Mouse (Mus musculus): ENCODE measurements around the gene Rbm19. TPM values are rescaled to one million over a fixed set of nuclear protein-coding genes. Genes with fewer than 3 reads are reported as not detected.

Gene Rbm19
- polyA plus RNA-seq, 1 experiment from 2014 or later: 23.5 TPM

GRCm38 (mm10) chr5:120199865-120200264, 83.6 kb downstream of the Rbm19 start:
- Histone ChIP-seq H3K27ac (ENCODE audit: low read length) (no peak overlapping the region), H3K9ac (ENCODE audit: low read depth, low read length) (no peak overlapping the region), H3K4me2 (ENCODE audit: low read depth, low read length) (no peak overlapping the region), H3K4me1 (ENCODE audit: control insufficient read depth, insufficient read depth, low read length) (0 out of 2 replicates have a peak, but pooled peaks cover 4% of the 10 kb centered on the region), H3K36me3 (ENCODE audit: control insufficient read depth, insufficient read depth, low read length) (0 out of 2 replicates have a peak, but pooled peaks cover 8% of the 10 kb centered on the region), H3K9me3 (ENCODE audit: control insufficient read depth, low read length) (no peaks in the 10 kb centered on the region), H3K27me3 (replicated peaks; ENCODE audit: control insufficient read depth, insufficient read depth, low read length) (no peaks in the 10 kb centered on the region), H3K4me3 (ENCODE audit: low read length) (no peak overlapping the region)
- WGBS: 91% methylated on average over 7 of the region's 7 CpGs
- ATAC-seq: no peak

GRCm38 (mm10) chr5:120204316-120204715, 88.1 kb downstream of the Rbm19 start:
- no peak overlapping the region for H3K4me3 ChIP-seq (ENCODE audit: low read length)
- ATAC-seq: no peak
- WGBS: 69% methylated on average over 3 of the region's 3 CpGs

GRCm38 (mm10) chr5:120206313-120206943, 90.2 kb downstream of the Rbm19 start:
- no peak overlapping the region for H3K27ac ChIP-seq (ENCODE audit: low read length)
- H3K4me3 ChIP-seq (ENCODE audit: low read length): no peak overlapping the region
- H3K9me3 ChIP-seq (ENCODE audit: control insufficient read depth, low read length): no peaks in the 10 kb centered on the region
- peaks cover 5% of the 10 kb centered on the region; the same call in 1 of the 2 replicates for H3K27me3 ChIP-seq (replicated peaks; ENCODE audit: control insufficient read depth, insufficient read depth, low read length)
- H3K4me2 ChIP-seq (ENCODE audit: low read depth, low read length): no peak overlapping the region
- no peaks in the 10 kb centered on the region for H3K36me3 ChIP-seq (ENCODE audit: control insufficient read depth, insufficient read depth, low read length)
- 62% methylated on average over 12 of the region's 12 CpGs for WGBS
- H3K9ac ChIP-seq (ENCODE audit: low read depth, low read length): no peak overlapping the region
- no peak for ATAC-seq
- peaks cover 5% of the 10 kb centered on the region; the same call in 1 of the 2 replicates for H3K4me1 ChIP-seq (ENCODE audit: control insufficient read depth, insufficient read depth, low read length)

More at GRCm38 (mm10) chr5:120204316-120204715, 88.1 kb downstream of the Rbm19 start:
- Histone ChIP-seq H3K9ac (ENCODE audit: low read depth, low read length) (no peak overlapping the region), H3K36me3 (ENCODE audit: control insufficient read depth, insufficient read depth, low read length) (no peaks in the 10 kb centered on the region), H3K4me1 (ENCODE audit: control insufficient read depth, insufficient read depth, low read length) (no peaks in the 10 kb centered on the region), H3K27ac (ENCODE audit: low read length) (no peak overlapping the region), H3K9me3 (ENCODE audit: control insufficient read depth, low read length) (no peaks in the 10 kb centered on the region), H3K4me2 (ENCODE audit: low read depth, low read length) (no peak overlapping the region), H3K27me3 (replicated peaks; ENCODE audit: control insufficient read depth, insufficient read depth, low read length) (no peaks in the 10 kb centered on the region)

- Histone ChIP-seq H3K4me1 (ENCODE audit: control insufficient read depth, insufficient read depth, low read length) (peaks cover 5% of the 10 kb centered on the region; the same call in 1 of the 2 replicates), H3K4me3 (ENCODE audit: low read length) (no peak overlapping the region), H3K9ac (ENCODE audit: low read depth, low read length) (no peak overlapping the region), H3K36me3 (ENCODE audit: control insufficient read depth, insufficient read depth, low read length) (no peaks in the 10 kb centered on the region), H3K9me3 (ENCODE audit: control insufficient read depth, low read length) (no peaks in the 10 kb centered on the region), H3K4me2 (ENCODE audit: low read depth, low read length) (no peak overlapping the region), H3K27ac (ENCODE audit: low read length) (no peak overlapping the region), H3K27me3 (replicated peaks; ENCODE audit: control insufficient read depth, insufficient read depth, low read length) (peaks cover 5% of the 10 kb centered on the region; the same call in 1 of the 2 replicates)
- ATAC-seq: no peak
- 71% methylated on average over 4 of the region's 4 CpGs for WGBS
Observed at GRCm38 (mm10) chr5:120207492-120207891, 91.2 kb downstream of the Rbm19 start.

GRCm38 (mm10) chr5:120210668-120211067, 94.4 kb downstream of the Rbm19 start:
- Histone ChIP-seq H3K27me3 (replicated peaks; ENCODE audit: control insufficient read depth, insufficient read depth, low read length) (peaks cover 5% of the 10 kb centered on the region; the same call in 1 of the 2 replicates), H3K4me2 (ENCODE audit: low read depth, low read length) (no peak overlapping the region), H3K36me3 (ENCODE audit: control insufficient read depth, insufficient read depth, low read length) (no peaks in the 10 kb centered on the region), H3K4me3 (ENCODE audit: low read length) (no peak overlapping the region), H3K9ac (ENCODE audit: low read depth, low read length) (no peak overlapping the region), H3K9me3 (ENCODE audit: control insufficient read depth, low read length) (no peaks in the 10 kb centered on the region), H3K27ac (ENCODE audit: low read length) (no peak overlapping the region), H3K4me1 (ENCODE audit: control insufficient read depth, insufficient read depth, low read length) (peaks cover 5% of the 10 kb centered on the region; the same call in 1 of the 2 replicates)
- no peak for ATAC-seq
- WGBS: 20% methylated on average over 11 of the region's 11 CpGs

GRCm38 (mm10) chr5:120211182-120211581, 94.9 kb downstream of the Rbm19 start:
- H3K9me3 ChIP-seq (ENCODE audit: control insufficient read depth, low read length): no peaks in the 10 kb centered on the region
- H3K9ac ChIP-seq (ENCODE audit: low read depth, low read length): no peak overlapping the region
- no peak overlapping the region for H3K27ac ChIP-seq (ENCODE audit: low read length)
- H3K4me1 ChIP-seq (ENCODE audit: control insufficient read depth, insufficient read depth, low read length): peaks cover 5% of the 10 kb centered on the region; the same call in 1 of the 2 replicates
- 13% methylated on average over 17 of the region's 17 CpGs for WGBS
- no peaks in the 10 kb centered on the region for H3K36me3 ChIP-seq (ENCODE audit: control insufficient read depth, insufficient read depth, low read length)
- H3K27me3 ChIP-seq (replicated peaks; ENCODE audit: control insufficient read depth, insufficient read depth, low read length): peaks cover 5% of the 10 kb centered on the region; the same call in 1 of the 2 replicates
- ATAC-seq: 0 out of 2 replicates have a peak, but pooled peaks have one; percentile 18
- H3K4me3 ChIP-seq (ENCODE audit: low read length): no peak overlapping the region
- H3K4me2 ChIP-seq (ENCODE audit: low read depth, low read length): no peak overlapping the region

- Histone ChIP-seq H3K36me3 (ENCODE audit: control insufficient read depth, insufficient read depth, low read length) (no peaks in the 10 kb centered on the region), H3K4me2 (ENCODE audit: low read depth, low read length) (no peak overlapping the region), H3K27ac (ENCODE audit: low read length) (no peak overlapping the region), H3K4me1 (ENCODE audit: control insufficient read depth, insufficient read depth, low read length) (peaks cover 5% of the 10 kb centered on the region; the same call in 1 of the 2 replicates), H3K4me3 (ENCODE audit: low read length) (no peak overlapping the region), H3K9ac (ENCODE audit: low read depth, low read length) (no peak overlapping the region), H3K27me3 (replicated peaks; ENCODE audit: control insufficient read depth, insufficient read depth, low read length) (peaks cover 5% of the 10 kb centered on the region; the same call in 1 of the 2 replicates), H3K9me3 (ENCODE audit: control insufficient read depth, low read length) (no peaks in the 10 kb centered on the region)
- ATAC-seq: no peak
- WGBS: 70% methylated on average over 3 of the region's 3 CpGs
Observed at GRCm38 (mm10) chr5:120214511-120214910, 98.2 kb downstream of the Rbm19 start.

- no peaks in the 10 kb centered on the region for H3K9me3 ChIP-seq (ENCODE audit: control insufficient read depth, low read length)
- no peaks in the 10 kb centered on the region for H3K27me3 ChIP-seq (replicated peaks; ENCODE audit: control insufficient read depth, insufficient read depth, low read length)
- no peak overlapping the region for H3K4me2 ChIP-seq (ENCODE audit: low read depth, low read length)
- WGBS: 17% methylated on average over 4 of the region's 4 CpGs
- H3K9ac ChIP-seq (ENCODE audit: low read depth, low read length): no peak overlapping the region
- ATAC-seq: no peak
- no peaks in the 10 kb centered on the region for H3K36me3 ChIP-seq (ENCODE audit: control insufficient read depth, insufficient read depth, low read length)
- no peak overlapping the region for H3K4me3 ChIP-seq (ENCODE audit: low read length)
- H3K27ac ChIP-seq (ENCODE audit: low read length): no peak overlapping the region
- H3K4me1 ChIP-seq (ENCODE audit: control insufficient read depth, insufficient read depth, low read length): no peaks in the 10 kb centered on the region; the same call in 1 of the 2 replicates
Observed at GRCm38 (mm10) chr5:120221216-120221615, 105.0 kb downstream of the Rbm19 start.

GRCm38 (mm10) chr5:120225383-120225782, 109.1 kb downstream of the Rbm19 start:
- no peak overlapping the region for H3K27ac ChIP-seq (ENCODE audit: low read length)
- H3K4me2 ChIP-seq (ENCODE audit: low read depth, low read length): no peak overlapping the region
- no peaks in the 10 kb centered on the region for H3K9me3 ChIP-seq (ENCODE audit: control insufficient read depth, low read length)
- peaks cover 6% of the 10 kb centered on the region for H3K4me1 ChIP-seq (ENCODE audit: control insufficient read depth, insufficient read depth, low read length)
- H3K9ac ChIP-seq (ENCODE audit: low read depth, low read length): no peak overlapping the region
- no peaks in the 10 kb centered on the region for H3K36me3 ChIP-seq (ENCODE audit: control insufficient read depth, insufficient read depth, low read length)
- 46% methylated on average over 14 of the region's 14 CpGs for WGBS
- no peak for ATAC-seq
- H3K27me3 ChIP-seq (replicated peaks; ENCODE audit: control insufficient read depth, insufficient read depth, low read length): peaks cover 3% of the 10 kb centered on the region; the same call in 1 of the 2 replicates
- H3K4me3 ChIP-seq (ENCODE audit: low read length): no peak overlapping the region
